Mouse (Mus musculus) liver, embryonic 13.5 days (tissue): ENCODE measurements around the gene Aldh3b3. TPM values are rescaled to one million over a fixed set of nuclear protein-coding genes. Genes with fewer than 3 reads are reported as not detected.

Source experiments
- ATAC-seq: fragments of 200-750 bp; cut with Nextera tagmentation; 2 replicates; pipeline ENCODE4 v1.8.0; 2017; ENCODE audit warnings: low read depth, mild to moderate bottlenecking, moderate number of reproducible peaks, moderate library complexity
- DNase-seq: peaks from one replicate; pipeline ENCODE4 v3.0.0; 2022
- H3K27ac ChIP-seq: fragments of 300-500 bp; sonication (generic); 2 replicates; pipeline ENCODE4 v1.5.1; 2015; ENCODE audit warnings: moderate library complexity, mild to moderate bottlenecking, inconsistent platforms
- H3K27me3 ChIP-seq: fragments of 300-500 bp; sonication (generic); 2 replicates; pipeline ENCODE4 v1.6.1; 2015; ENCODE audit warnings: mild to moderate bottlenecking, inconsistent platforms
- H3K36me3 ChIP-seq: fragments of 300-500 bp; sonication (generic); 2 replicates; pipeline ENCODE4 v1.6.1; 2015; ENCODE audit warnings: mild to moderate bottlenecking, inconsistent platforms
- H3K4me1 ChIP-seq: fragments of 300-500 bp; sonication (generic); replicated peaks from 2 replicates; pipeline ENCODE4 v1.6.1; 2015; ENCODE audit warnings: inconsistent platforms
- H3K4me2 ChIP-seq: fragments of 300-500 bp; sonication (generic); 2 replicates; pipeline ENCODE4 v1.6.1; 2015; ENCODE audit warnings: inconsistent platforms, mild to moderate bottlenecking, moderate library complexity
- H3K4me3 ChIP-seq: fragments of 300-500 bp; sonication (generic); replicated peaks from 2 replicates; pipeline ENCODE4 v1.5.1; 2015; ENCODE audit warnings: mild to moderate bottlenecking, inconsistent platforms
- H3K9ac ChIP-seq: fragments of 300-500 bp; sonication (generic); 2 replicates; pipeline ENCODE4 v1.6.1; 2015; ENCODE audit warnings: mild to moderate bottlenecking, inconsistent platforms
- H3K9me3 ChIP-seq: fragments of 300-500 bp; sonication (generic); replicated peaks from 2 replicates; pipeline ENCODE4 v1.6.1; 2016; ENCODE audit warnings: inconsistent platforms
- WGBS: fragments of 180-500 bp; shearing (Covaris S2); methylation state at CpG from one replicate; pipeline ENCODE4 v1.1.7; 2015; ENCODE audit not compliant: insufficient replicate concordance; 5-methylcytosine and 5-hydroxymethylcytosine counted together
- polyA plus RNA-seq: library from polyadenylated mRNA; unstranded; fragments of >200 nt; fragmentation: Nextera tagmentation; extraction: Ambion mirVana; gene quantifications from 2 replicates; pipeline ENCODE4 v1.2.1, GENCODE M21; 2015

Gene Aldh3b3
- polyA plus RNA-seq, 1 experiment from 2014 or later = not detected

DNA sequence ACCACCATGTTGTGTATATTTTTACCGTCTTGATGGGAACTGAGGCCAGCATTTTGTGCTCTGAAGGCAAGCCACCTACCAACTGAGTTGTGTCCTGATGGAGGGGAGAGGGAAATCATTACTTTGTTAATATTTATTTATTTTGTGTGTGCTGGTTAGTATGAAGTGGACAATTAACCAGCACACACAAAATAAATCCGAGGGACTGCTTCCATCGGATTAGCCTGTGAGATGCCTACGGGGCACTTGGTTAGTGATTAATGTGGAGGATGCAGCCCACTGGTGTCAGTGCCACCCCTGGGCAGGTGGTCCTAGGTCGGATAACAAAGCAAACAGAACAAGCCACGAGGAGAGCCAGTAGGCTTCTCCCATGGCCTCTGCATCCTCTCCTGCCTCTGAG, 36.5 kb downstream of the Aldh3b3 start:
- H3K27ac ChIP-seq = no peak overlapping the region
- H3K4me1 ChIP-seq = peaks cover 23% of the 10 kb centered on the region
- 0 out of 2 replicates have a peak, but pooled peaks cover 4% of the 10 kb centered on the region for H3K27me3 ChIP-seq
- H3K36me3 ChIP-seq = no peaks in the 10 kb centered on the region
- no peak overlapping the region for H3K4me2 ChIP-seq
- no peak overlapping the region for H3K9ac ChIP-seq
- DNase-seq (no peak), ATAC-seq (no peak)
- H3K4me3 ChIP-seq = no peak overlapping the region
- WGBS = 63% methylated on average over 6 of the region's 6 CpGs
- H3K9me3 ChIP-seq = no peaks in the 10 kb centered on the region

DNA sequence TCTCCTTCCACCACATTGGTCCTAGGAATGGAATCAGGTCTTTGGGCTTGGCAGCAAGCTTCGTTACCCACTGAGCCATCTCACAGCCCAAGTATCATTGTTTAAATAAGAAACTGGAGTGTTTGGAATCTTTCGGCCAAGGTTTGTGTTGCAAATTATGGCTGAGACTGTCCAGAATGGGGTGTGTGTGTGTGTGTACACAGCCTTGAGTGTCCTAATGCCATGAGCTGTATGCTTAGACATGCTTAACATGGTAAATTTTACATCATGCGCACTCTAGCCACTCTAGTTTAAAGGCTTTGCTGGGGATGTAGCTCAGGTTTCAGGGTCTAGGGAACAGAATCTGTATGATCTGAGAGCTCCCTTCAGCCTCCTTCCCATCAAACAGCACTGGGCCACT, 37.1 kb downstream of the Aldh3b3 start:
- Histone ChIP-seq H3K27ac (no peak overlapping the region), H3K4me2 (no peak overlapping the region), H3K27me3 (0 out of 2 replicates have a peak, but pooled peaks cover 4% of the 10 kb centered on the region), H3K36me3 (no peaks in the 10 kb centered on the region), H3K4me1 (peaks cover 24% of the 10 kb centered on the region), H3K9me3 (no peaks in the 10 kb centered on the region), H3K9ac (no peak overlapping the region), H3K4me3 (no peak overlapping the region)
- 79% methylated on average over 3 of the region's 3 CpGs for WGBS
- no peak for ATAC-seq
- DNase-seq = no peak

DNA sequence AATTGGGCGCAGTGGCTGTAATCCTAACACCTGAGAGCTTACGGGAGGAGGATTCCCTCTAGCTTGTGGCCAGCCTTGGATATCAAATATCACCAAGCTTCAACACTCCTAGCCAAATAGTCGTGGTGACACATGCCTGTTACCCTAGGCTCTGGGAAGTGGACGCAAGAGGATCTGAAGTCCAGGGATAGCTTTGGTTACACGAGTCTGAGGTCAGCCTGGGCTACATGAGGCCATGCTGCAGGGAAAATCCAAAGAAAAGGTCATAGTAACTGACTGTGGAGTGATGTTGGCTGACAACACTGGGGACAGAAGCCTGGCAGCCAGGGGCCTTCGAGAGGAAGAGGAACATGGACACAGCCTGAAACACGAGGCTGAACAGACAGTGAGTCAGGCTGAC, 37.7 kb downstream of the Aldh3b3 start:
- 50% methylated on average over 7 of the region's 7 CpGs for WGBS
- H3K4me1 ChIP-seq = peaks cover 30% of the 10 kb centered on the region
- H3K36me3 ChIP-seq = no peaks in the 10 kb centered on the region
- no peak for ATAC-seq
- 0 out of 2 replicates have a peak, but pooled peaks cover 4% of the 10 kb centered on the region for H3K27me3 ChIP-seq
- no peak for DNase-seq
- H3K27ac ChIP-seq = no peak overlapping the region
- H3K9me3 ChIP-seq = no peaks in the 10 kb centered on the region
- no peak overlapping the region for H3K4me2 ChIP-seq
- no peak overlapping the region for H3K9ac ChIP-seq
- no peak overlapping the region for H3K4me3 ChIP-seq

DNA sequence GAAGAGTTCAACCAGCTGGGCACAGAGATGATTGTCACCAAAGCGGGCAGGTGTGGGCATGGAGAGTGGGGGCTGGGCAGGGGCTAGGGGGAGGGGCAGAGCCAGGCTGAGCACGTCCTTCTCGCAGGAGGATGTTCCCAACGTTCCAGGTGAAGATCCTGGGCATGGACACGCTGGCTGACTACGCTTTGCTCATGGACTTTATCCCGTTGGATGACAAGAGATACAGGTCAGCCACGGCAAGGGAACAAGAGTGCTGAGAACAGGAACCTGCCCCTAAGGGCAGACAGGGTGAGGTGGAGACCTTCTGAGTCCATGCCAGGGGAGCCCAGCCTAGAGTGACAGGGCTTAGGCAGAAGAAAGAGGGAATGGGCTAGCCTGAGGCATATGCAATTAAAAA, 38.3 kb downstream of the Aldh3b3 start:
- 67% methylated on average over 8 of the region's 8 CpGs for WGBS
- 0 out of 2 replicates have a peak, but pooled peaks cover 4% of the 10 kb centered on the region for H3K27me3 ChIP-seq
- peaks cover 36% of the 10 kb centered on the region for H3K4me1 ChIP-seq
- H3K27ac ChIP-seq = no peak overlapping the region
- DNase-seq = no peak
- no peak overlapping the region for H3K4me2 ChIP-seq
- no peaks in the 10 kb centered on the region for H3K36me3 ChIP-seq
- H3K9ac ChIP-seq = no peak overlapping the region
- H3K4me3 ChIP-seq = no peak overlapping the region
- H3K9me3 ChIP-seq = no peaks in the 10 kb centered on the region
- ATAC-seq = no peak

DNA sequence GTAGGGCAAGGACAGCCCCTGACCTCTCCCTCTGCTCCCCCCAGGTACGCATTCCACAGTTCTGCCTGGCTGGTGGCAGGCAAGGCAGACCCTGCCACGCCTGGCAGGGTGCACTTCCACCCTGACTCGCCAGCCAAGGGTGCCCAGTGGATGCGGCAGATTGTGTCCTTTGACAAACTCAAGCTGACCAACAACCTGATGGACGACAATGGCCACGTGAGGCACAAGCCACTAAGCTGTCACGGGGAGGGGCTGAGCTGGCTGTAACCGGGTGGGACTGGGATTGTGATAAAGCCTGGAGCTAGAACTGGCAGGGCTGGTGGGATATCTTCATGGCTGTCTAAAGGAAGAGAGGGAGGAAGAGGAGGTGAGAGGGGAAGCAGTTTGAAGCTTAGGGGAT, 38.8 kb downstream of the Aldh3b3 start:
- Histone ChIP-seq H3K36me3 (no peaks in the 10 kb centered on the region), H3K4me1 (peaks cover 40% of the 10 kb centered on the region), H3K9me3 (no peaks in the 10 kb centered on the region), H3K4me3 (no peak overlapping the region), H3K4me2 (no peak overlapping the region), H3K9ac (no peak overlapping the region), H3K27ac (no peak overlapping the region), H3K27me3 (0 out of 2 replicates have a peak, but pooled peaks cover 3% of the 10 kb centered on the region)
- WGBS = 52% methylated on average over 8 of the region's 8 CpGs
- ATAC-seq (no peak), DNase-seq (no peak)

DNA sequence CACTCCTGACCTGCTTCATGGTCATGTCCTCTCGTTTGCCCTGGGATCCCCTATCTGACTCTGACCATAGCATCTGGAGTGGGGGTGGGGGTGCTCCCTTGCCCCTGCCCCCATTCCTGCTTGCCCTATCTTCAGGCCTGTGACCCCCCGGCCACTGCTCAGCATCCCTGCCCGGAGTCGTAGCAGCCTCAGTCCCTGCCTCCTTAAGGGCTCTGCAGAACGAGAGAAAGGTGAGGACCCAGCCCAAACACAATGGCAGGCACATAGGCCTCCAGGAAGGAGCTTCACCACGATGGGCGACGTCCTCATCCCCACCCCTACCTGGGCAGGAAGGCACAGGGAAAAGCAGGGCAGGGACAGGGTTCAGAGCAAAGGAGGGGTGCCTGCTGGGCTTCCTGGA, 39.9 kb downstream of the Aldh3b3 start:
- Histone ChIP-seq H3K4me3 (no peak overlapping the region), H3K9me3 (no peaks in the 10 kb centered on the region), H3K36me3 (no peaks in the 10 kb centered on the region), H3K27ac (no peak overlapping the region), H3K4me2 (no peak overlapping the region), H3K27me3 (no peaks in the 10 kb centered on the region), H3K4me1 (peaks cover 38% of the 10 kb centered on the region), H3K9ac (no peak overlapping the region)
- DNase-seq = no peak
- ATAC-seq = no peak
- 65% methylated on average over 8 of the region's 8 CpGs for whole genome bisulfite sequencing

DNA sequence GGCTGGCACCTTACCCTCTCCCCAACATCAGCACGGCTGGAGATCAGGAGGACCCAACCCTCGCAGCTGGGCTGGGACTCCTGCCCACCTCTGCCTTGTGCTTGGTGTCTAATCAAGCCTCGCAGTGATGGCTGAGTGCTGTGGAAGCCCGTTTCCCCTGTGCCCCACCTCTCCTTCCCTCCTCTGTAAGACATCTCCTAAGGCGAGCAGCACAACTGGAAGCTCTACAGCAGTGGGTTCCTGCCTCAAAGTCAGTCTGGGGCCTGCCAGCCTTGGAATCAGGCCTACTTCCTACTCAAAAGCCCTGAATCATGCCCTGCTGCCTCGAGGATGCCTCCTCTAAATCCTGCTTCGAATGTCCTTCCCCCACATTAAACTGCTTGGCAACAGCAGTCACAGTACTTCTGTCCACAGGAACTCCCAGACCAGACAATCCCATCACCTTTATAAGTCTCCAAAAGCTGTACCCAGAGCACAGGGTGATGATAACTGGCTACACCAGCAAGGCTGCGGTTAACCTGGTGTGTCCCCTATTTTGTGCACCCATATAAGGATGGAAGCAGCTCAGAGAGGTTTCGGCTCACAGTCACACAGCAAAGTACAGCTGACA, 40.8 kb downstream of the Aldh3b3 start:
- Histone ChIP-seq H3K4me2 (peak overlapping the region; percentile 90), H3K36me3 (0 out of 2 replicates have a peak, but pooled peaks cover under 1% of the 10 kb centered on the region), H3K9me3 (no peaks in the 10 kb centered on the region), H3K4me1 (peaks cover 38% of the 10 kb centered on the region), H3K27me3 (no peaks in the 10 kb centered on the region), H3K4me3 (peak overlapping the region; percentile 81), H3K27ac (0 out of 2 replicates have a peak overlapping the region, but pooled peaks have one; percentile 64), H3K9ac (peak overlapping the region; percentile 60)
- ATAC-seq (no peak), DNase-seq (no peak)
- WGBS = 70% methylated on average over 9 of the region's 9 CpGs

DNA sequence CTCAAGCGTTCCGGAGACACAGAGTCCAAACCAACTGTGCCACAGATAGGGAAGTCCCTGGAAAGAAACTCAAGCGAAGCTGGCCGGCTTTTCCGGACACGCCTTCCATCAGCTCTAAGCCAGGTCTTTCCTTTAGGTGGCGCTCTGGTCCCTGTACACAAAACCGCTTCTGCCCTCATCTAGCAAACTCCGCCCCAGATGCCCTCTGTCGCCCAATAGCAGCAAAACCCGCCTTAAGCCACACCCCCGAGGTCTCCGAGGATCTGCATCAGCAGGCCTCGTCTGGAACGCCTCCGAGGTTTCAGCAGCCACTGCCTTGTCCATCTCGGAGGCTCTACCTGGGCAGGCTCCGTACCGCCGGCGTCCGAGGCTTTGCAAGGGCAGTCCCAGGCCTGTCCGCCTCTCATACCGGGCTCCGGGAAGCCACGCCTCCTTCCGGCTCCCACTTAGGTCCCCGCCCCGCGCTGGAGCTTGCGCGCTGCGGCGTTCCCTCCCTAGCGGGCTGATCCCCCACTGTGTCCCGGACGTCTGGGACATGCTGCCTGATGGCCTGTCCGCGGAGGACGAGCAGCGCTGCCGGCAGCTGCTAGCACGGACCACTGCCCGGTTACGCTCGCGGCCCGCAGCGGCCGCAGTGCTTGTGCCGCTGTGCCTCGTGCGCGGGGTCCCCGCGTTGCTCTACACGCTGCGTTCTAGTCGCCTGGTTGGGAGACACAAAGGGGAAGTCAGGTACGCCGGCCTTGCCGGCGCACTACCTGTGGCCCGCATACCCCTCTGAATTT, 41.9 kb downstream of the Aldh3b3 start, which contains the start of the genes Nudt8 and Gm49405:
Gene Nudt8 (plus strand): TSS at position 462 of the 782 bp plus-strand sequence.
Gene Gm49405 (plus strand): TSS at position 508 of the 782 bp plus-strand sequence.
- H3K27ac ChIP-seq = peak within 1 kb of the TSS; percentile 96
- peaks cover 6% of the 10 kb centered on the region for H3K36me3 ChIP-seq
- peaks cover 38% of the 10 kb centered on the region for H3K4me1 ChIP-seq
- peak within 1 kb of the TSS; percentile 84 for H3K9ac ChIP-seq
- no peaks in the 10 kb centered on the region for H3K27me3 ChIP-seq
- peak within 1 kb of the TSS; percentile 90 for H3K4me2 ChIP-seq
- peak; percentile 89 for ATAC-seq
- no peaks in the 10 kb centered on the region for H3K9me3 ChIP-seq
- peak within 1 kb of the TSS; percentile 81 for H3K4me3 ChIP-seq
- WGBS = under 1% methylated on average over 64 of the region's 64 CpGs
- peak; percentile 97 for DNase-seq

DNA sequence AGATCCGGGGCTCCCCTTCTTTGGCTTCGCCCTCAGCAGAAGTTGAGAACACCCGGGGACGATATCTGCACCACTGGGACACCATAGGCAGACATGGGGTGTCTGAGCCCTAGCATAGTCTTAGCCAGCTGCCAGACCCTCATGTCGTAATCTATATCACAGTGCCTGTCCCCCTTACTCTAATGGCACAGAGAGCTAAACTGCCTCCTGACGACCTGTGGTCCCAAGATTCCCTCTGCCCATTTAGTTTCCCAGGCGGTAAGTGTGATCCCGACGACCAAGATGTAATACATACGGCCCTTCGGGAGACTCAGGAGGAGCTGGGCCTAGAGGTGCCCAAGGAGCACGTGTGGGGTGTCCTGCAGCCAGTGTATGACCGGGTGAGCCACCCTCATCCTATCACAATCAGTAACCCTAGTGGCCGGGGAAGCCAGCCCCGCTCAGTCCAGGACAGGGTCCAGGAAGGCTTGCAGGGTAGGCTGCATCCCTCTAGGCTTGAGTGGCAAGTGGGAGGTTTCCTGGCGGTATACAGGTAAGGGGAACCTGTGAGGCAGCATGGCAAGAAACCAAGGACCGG, 42.6 kb downstream of the Aldh3b3 start:
- 25% methylated on average over 17 of the region's 17 CpGs for WGBS
- Histone ChIP-seq H3K4me3 (peak overlapping the region; percentile 81), H3K4me1 (peaks cover 38% of the 10 kb centered on the region), H3K9me3 (no peaks in the 10 kb centered on the region), H3K9ac (peak overlapping the region; percentile 84), H3K4me2 (peak overlapping the region; percentile 90), H3K36me3 (peaks cover 11% of the 10 kb centered on the region), H3K27me3 (no peaks in the 10 kb centered on the region), H3K27ac (peak overlapping the region; percentile 96)
- ATAC-seq (peak; percentile 2; the same call in 1 of the 2 replicates), DNase-seq (no peak)

DNA sequence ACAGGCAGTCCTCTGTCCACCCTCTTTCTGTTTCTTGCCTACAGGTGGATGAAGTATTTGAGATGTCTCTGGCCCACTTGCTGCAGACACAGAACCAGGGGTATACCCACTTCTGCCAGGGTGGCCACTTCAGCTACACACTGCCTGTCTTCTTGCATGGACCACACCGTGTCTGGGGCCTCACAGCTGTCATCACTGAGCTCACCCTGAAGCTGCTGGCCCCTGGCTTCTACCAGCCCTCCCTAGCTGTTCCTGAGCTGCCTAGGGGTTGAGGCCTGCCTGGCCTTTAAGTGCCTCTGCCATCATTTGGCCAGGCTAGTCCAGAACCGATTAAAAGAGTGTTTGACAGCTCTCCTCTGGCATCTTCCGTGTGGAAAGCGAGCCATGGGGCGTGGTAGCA, 43.3 kb downstream of the Aldh3b3 start:
- no peaks in the 10 kb centered on the region for H3K27me3 ChIP-seq
- no peaks in the 10 kb centered on the region for H3K9me3 ChIP-seq
- WGBS = 82% methylated on average over 5 of the region's 5 CpGs
- H3K9ac ChIP-seq = peak overlapping the region; percentile 84; the same call in 1 of the 2 replicates
- ATAC-seq = no peak
- no peak overlapping the region for H3K27ac ChIP-seq
- no peak for DNase-seq
- H3K4me2 ChIP-seq = peak overlapping the region; percentile 90
- H3K4me3 ChIP-seq = no peak overlapping the region
- H3K4me1 ChIP-seq = peaks cover 38% of the 10 kb centered on the region
- H3K36me3 ChIP-seq = peaks cover 18% of the 10 kb centered on the region

DNA sequence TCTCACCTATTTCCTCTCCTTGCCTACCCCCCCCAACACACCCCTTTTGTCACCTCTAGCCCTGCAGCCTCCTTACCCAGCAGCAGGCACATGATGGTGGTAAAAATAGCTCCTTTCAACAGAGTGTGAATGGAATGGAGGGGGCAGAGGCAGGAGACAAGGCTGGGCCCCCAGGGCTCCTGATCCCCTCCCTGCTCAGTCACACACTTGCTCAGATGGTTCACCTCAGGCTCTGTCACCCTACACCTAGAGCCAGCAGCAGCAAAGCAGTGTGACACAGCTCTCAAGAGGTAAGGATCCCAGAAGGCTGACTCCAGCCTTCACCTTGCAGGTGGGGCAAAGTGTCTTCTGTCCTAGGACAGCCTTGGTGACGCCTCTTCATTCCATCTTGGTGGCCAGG, 44.7 kb downstream of the Aldh3b3 start, which contains the start of gene Doc2g:
Gene Doc2g (plus strand): TSS at position 202 of the 400 bp plus-strand sequence.
- peaks cover 32% of the 10 kb centered on the region for H3K36me3 ChIP-seq
- H3K4me1 ChIP-seq = peaks cover 36% of the 10 kb centered on the region
- no peak for DNase-seq
- H3K9me3 ChIP-seq = no peaks in the 10 kb centered on the region
- no peak for ATAC-seq
- WGBS = 67% methylated on average over 1 of the region's 1 CpGs
- no peaks in the 10 kb centered on the region for H3K27me3 ChIP-seq
- H3K4me2 ChIP-seq = no peak within 1 kb of the TSS
- H3K4me3 ChIP-seq = no peak within 1 kb of the TSS
- H3K27ac ChIP-seq = no peak within 1 kb of the TSS
- H3K9ac ChIP-seq = no peak within 1 kb of the TSS
